Mouse (Mus musculus): Measurements from ENCODE around the gene Mrps18a.

- no peak for TF ChIP-seq CTCF (IDR thresholded peaks at IDR 0.05; ENCODE audit: insufficient read depth, low read depth, low read length)
- TF ChIP-seq POLR2A (IDR thresholded peaks at IDR 0.05; ENCODE audit: insufficient read depth, low read depth, low read length) = no peak
Observed at GRCm38 (mm10) chr17:46138563-46139236, 27.9 kb downstream of the Mrps18a start.
